Mouse (Mus musculus) kidney, embryonic 16.5 days (tissue): ENCODE measurements around the gene Abcc4. TPM values are rescaled to one million over a fixed set of nuclear protein-coding genes. Genes with fewer than 3 reads are reported as not detected.
A peak's percentile ranks its signal among the peaks of the same experiment; 100 is the strongest.

Source experiments
- ATAC-seq: fragments of 200-750 bp; cut with Nextera tagmentation; 2 replicates; pipeline ENCODE4 v1.8.0; 2017; ENCODE audit warnings: moderate TSS enrichment; ENCODE audit not compliant: low FRiP score, low TSS enrichment
- H3K27ac ChIP-seq: fragments of 300-500 bp; sonication (generic); 2 replicates; pipeline ENCODE4 v1.5.1; 2014; ENCODE audit warnings: low read length
- H3K27me3 ChIP-seq: fragments of 300-500 bp; sonication (generic); 2 replicates; pipeline ENCODE4 v1.6.1; 2014; ENCODE audit warnings: low read length, control low read depth, mixed read lengths; ENCODE audit not compliant: insufficient read depth
- H3K36me3 ChIP-seq: fragments of 300-500 bp; sonication (generic); 2 replicates; pipeline ENCODE4 v1.6.1; 2014; ENCODE audit warnings: low read length, control low read depth, mixed read lengths; ENCODE audit not compliant: insufficient read depth
- H3K4me1 ChIP-seq: fragments of 300-500 bp; sonication (generic); 2 replicates; pipeline ENCODE4 v1.6.1; 2014; ENCODE audit warnings: low read length, control low read depth, mixed read lengths; ENCODE audit not compliant: insufficient read depth
- H3K4me2 ChIP-seq: fragments of 300-500 bp; sonication (generic); replicated peaks from 2 replicates; pipeline ENCODE4 v1.6.1; 2014; ENCODE audit warnings: low read depth, low read length
- H3K4me3 ChIP-seq: fragments of 300-500 bp; sonication (generic); 2 replicates; pipeline ENCODE4 v1.5.1; 2014; ENCODE audit warnings: mild to moderate bottlenecking, low read length
- H3K9ac ChIP-seq: fragments of 300-500 bp; sonication (generic); replicated peaks from 2 replicates; pipeline ENCODE4 v1.6.1; 2014; ENCODE audit warnings: low read length
- H3K9me3 ChIP-seq: fragments of 300-500 bp; sonication (generic); 2 replicates; pipeline ENCODE4 v1.6.1; 2016; ENCODE audit warnings: low read length, control low read depth
- WGBS: fragments of 180-500 bp; shearing (Covaris S2); extraction: QIAGEN DNeasy Blood & Tissue Kit; methylation state at CpG from one replicate; pipeline ENCODE4 v1.1.7; 2014; 5-methylcytosine and 5-hydroxymethylcytosine counted together
- polyA plus RNA-seq: library from polyadenylated mRNA; unstranded; fragments of >200 nt; fragmentation: Nextera tagmentation; extraction: Ambion mirVana; gene quantifications from 2 replicates; pipeline ENCODE4 v1.2.1, GENCODE M21; 2015

The Abcc4 gene
- polyA plus RNA-seq, 1 experiment from 2014 or later, result 7.4 TPM

DNA sequence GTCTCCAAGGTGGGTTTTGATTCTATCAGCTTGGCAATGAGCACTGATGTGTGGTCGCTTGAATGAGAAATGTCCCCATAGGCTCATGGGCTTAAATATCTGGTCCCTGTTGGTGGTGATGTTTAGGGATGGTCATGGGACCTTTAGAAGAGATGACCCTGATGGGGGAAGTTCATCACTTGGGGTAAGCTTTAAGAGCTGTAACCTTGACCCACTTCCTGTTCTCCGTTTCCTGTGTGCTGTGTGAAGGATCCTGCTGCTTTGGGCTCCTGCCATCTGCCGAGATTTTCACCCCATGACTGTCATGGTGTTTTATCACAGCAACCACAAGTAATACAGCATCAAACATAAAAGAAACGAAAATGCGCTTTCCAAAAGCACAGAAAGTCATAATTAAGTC, 128.1 kb downstream of the Abcc4 start:
- H3K4me3 ChIP-seq, result no peak overlapping the region
- ATAC-seq, result no peak
- H3K9ac ChIP-seq, result no peak overlapping the region
- no peaks in the 10 kb centered on the region; the same call in 1 of the 2 replicates for H3K4me1 ChIP-seq
- WGBS, result 86% methylated on average over 5 of the region's 5 CpGs
- no peaks in the 10 kb centered on the region for H3K36me3 ChIP-seq
- H3K9me3 ChIP-seq, result no peaks in the 10 kb centered on the region
- H3K27ac ChIP-seq, result no peak overlapping the region
- H3K4me2 ChIP-seq, result no peak overlapping the region
- H3K27me3 ChIP-seq, result no peaks in the 10 kb centered on the region

DNA sequence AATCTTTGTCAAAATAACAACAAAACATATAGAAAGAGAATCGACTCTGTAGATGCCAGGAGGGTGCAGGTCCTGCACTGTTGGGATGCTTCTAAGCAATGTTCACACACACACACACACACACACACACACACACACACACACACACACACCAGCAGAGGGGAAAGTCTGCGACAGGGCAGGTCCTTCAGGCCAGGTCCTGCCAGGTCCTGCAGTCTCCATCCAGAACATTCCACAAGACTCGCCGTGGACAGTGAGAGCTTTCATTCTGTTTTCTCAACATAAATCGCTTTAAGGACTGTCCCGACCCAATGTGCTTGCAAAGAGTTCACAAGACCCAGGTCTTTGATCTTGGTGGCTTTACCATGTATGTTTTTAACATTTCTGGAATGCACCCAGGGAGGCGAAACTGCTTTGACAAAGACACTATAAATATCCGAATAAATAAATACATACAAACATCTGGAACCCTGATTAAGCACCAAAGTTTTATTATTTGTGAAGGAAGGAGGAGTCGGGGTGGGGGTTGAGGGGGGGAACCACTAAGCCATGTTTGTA, 133.3 kb downstream of the Abcc4 start:
- peak; percentile 44 for ATAC-seq
- Histone ChIP-seq H3K4me2 (no peak overlapping the region), H3K4me1 (peaks cover 10% of the 10 kb centered on the region), H3K4me3 (no peak overlapping the region), H3K9ac (no peak overlapping the region), H3K27me3 (no peaks in the 10 kb centered on the region), H3K9me3 (no peaks in the 10 kb centered on the region), H3K27ac (no peak overlapping the region), H3K36me3 (no peaks in the 10 kb centered on the region)
- WGBS, result 47% methylated on average over 9 of the region's 9 CpGs

DNA sequence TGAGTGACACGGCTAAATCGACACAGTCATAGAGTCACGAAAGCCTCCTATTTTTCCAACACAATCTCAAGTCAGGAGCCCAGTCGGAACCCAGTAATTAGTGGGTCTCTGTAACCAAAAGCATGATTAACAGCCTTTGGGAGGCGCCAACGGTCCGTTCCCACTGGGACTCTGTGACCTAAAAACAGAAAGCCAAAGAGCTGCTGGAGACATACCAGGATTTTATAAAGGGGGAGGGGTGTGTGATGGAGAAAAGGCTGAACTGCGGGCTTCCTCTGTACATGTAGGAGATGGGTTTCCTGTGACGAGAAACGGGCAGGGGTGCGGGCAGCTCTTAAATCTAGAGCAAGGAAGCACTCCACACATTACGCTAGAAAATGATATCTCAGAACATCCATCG, 136.4 kb downstream of the Abcc4 start:
- H3K4me3 ChIP-seq, result no peak overlapping the region
- H3K9me3 ChIP-seq, result no peaks in the 10 kb centered on the region
- WGBS, result 75% methylated on average over 13 of the region's 13 CpGs
- H3K27me3 ChIP-seq, result no peaks in the 10 kb centered on the region
- no peaks in the 10 kb centered on the region for H3K36me3 ChIP-seq
- H3K4me2 ChIP-seq, result no peak overlapping the region
- H3K9ac ChIP-seq, result no peak overlapping the region
- ATAC-seq, result no peak; the same call in 1 of the 2 replicates
- no peak overlapping the region for H3K27ac ChIP-seq
- H3K4me1 ChIP-seq, result peaks cover 10% of the 10 kb centered on the region

DNA sequence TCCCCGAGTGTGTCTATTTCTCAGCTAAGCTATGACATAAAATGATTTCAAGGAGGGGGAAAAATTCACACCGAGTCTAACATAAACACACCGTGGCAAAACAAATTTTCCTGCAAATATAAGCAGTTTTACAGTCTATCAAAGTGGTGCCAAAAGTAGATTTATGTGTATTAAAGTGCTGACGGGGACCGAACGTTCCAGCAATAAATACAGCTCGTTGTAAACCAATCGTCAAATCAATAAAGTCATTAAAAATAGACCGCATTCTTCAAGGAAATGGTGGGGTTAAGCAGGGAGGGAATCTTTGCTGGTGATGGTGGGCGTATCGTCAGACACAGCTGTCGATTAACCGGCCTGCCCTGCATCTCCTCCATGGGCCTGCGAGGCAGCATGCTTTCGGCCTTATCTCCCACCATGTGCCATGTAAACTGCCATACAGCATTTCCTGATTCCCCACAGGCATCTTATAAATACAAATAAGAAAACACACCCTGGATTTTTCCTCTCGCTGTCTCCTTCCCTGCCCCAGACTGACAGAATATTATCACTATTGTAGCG, 137.8 kb downstream of the Abcc4 start:
- no peak overlapping the region for H3K9ac ChIP-seq
- H3K4me1 ChIP-seq, result peaks cover 10% of the 10 kb centered on the region
- 44% methylated on average over 17 of the region's 17 CpGs for WGBS
- no peak overlapping the region for H3K4me2 ChIP-seq
- ATAC-seq, result no peak
- no peak overlapping the region for H3K27ac ChIP-seq
- H3K36me3 ChIP-seq, result no peaks in the 10 kb centered on the region
- H3K9me3 ChIP-seq, result no peaks in the 10 kb centered on the region
- no peaks in the 10 kb centered on the region for H3K27me3 ChIP-seq
- no peak overlapping the region for H3K4me3 ChIP-seq

DNA sequence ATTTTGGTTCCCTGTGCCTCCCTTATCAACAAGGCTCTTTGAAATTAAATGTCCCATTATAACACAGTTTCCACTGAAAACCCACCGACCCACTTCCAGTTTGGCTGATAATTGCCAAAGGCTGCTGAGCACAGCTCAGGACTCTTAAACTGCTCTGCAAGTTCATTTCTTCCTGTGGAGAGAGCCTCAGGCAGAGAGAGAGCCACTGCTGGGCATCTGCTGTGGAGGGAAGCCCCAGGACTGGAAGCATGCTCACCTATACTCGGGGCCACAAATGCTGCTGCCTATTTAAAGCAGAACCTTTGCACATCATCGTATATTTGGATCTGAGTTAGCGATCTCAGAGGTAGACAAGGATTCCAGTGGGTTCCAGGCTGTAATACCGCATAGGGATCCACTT, 139.2 kb downstream of the Abcc4 start:
- Histone ChIP-seq H3K36me3 (no peaks in the 10 kb centered on the region), H3K4me1 (peaks cover 10% of the 10 kb centered on the region), H3K27ac (no peak overlapping the region), H3K4me3 (no peak overlapping the region), H3K9ac (no peak overlapping the region), H3K27me3 (no peaks in the 10 kb centered on the region), H3K4me2 (no peak overlapping the region), H3K9me3 (no peaks in the 10 kb centered on the region)
- no peak for ATAC-seq
- WGBS, result 88% methylated on average over 5 of the region's 5 CpGs

DNA sequence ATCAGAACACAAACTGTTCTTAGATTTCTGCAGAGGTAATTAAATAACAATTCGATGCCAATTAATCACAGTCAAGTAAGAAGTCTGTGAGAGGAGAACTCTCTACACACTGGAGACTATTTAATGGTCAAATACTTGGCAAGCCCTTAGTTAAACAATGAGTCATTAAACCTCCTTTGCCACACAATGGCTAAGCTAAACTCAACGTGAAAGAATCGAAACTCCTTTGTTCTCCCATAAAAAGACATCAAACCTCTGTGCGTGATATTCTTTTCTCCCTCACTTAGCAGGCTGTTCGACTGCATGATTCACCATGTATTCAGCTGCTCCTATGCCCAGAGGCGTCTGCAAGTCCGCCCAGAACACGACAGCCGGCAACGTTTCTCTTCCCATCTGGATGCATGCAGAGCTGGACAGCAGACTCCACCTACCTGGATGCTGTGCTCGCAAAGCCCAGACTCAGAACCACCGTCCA, 139.8 kb downstream of the Abcc4 start:
- no peak overlapping the region for H3K4me3 ChIP-seq
- WGBS, result 49% methylated on average over 12 of the region's 12 CpGs
- H3K9ac ChIP-seq, result no peak overlapping the region
- H3K4me2 ChIP-seq, result no peak overlapping the region
- H3K36me3 ChIP-seq, result no peaks in the 10 kb centered on the region
- no peak overlapping the region for H3K27ac ChIP-seq
- H3K4me1 ChIP-seq, result peaks cover 10% of the 10 kb centered on the region
- no peak for ATAC-seq
- no peaks in the 10 kb centered on the region for H3K27me3 ChIP-seq
- no peaks in the 10 kb centered on the region for H3K9me3 ChIP-seq

DNA sequence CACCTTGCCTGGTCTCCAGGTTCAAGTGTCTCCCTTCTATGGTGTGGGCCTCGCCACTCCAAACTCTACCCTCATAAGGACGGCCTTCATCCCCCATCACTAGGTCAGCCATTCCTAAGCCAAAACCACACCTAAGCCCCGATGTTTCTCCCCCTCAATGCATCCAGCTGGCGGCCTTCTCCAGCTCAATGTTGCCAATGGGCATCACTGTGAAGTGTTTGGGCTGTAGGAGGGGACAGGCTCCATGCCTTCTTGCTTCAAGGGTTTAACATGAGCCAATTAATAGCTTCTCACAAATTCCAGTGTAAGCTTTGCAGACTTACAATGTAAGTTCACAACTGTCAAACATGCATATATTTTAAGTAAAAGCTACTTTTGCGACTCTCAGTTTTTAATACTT, 140.3 kb downstream of the Abcc4 start:
- H3K9ac ChIP-seq, result no peak overlapping the region
- 89% methylated on average over 5 of the region's 5 CpGs for WGBS
- H3K4me2 ChIP-seq, result no peak overlapping the region
- peaks cover 10% of the 10 kb centered on the region for H3K4me1 ChIP-seq
- no peak overlapping the region for H3K4me3 ChIP-seq
- no peak for ATAC-seq
- H3K36me3 ChIP-seq, result no peaks in the 10 kb centered on the region
- no peak overlapping the region for H3K27ac ChIP-seq
- no peaks in the 10 kb centered on the region for H3K9me3 ChIP-seq
- H3K27me3 ChIP-seq, result no peaks in the 10 kb centered on the region

DNA sequence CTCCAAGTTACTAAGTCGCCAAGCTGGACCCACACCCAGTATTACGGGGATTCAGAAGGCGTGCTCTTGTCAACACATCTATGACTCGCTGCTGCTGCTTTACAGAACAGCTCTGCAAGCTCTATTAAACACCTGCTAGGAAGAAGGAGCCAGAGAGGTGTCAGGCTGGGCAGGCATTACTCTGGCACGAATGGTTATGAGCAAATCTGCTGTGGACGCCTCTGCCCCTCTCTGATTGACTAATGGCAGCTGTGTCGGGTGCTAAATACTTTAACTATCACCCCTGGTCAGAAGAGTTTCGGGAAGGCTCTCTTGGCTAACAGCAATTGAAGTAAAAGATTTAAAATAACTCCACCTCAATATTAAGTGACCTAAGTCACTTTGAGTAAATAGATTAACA, 142.4 kb downstream of the Abcc4 start:
- peaks cover 6% of the 10 kb centered on the region; the same call in 1 of the 2 replicates for H3K4me1 ChIP-seq
- no peaks in the 10 kb centered on the region for H3K9me3 ChIP-seq
- no peak overlapping the region for H3K27ac ChIP-seq
- H3K4me2 ChIP-seq, result no peak overlapping the region
- H3K27me3 ChIP-seq, result no peaks in the 10 kb centered on the region
- no peak overlapping the region for H3K9ac ChIP-seq
- ATAC-seq, result no peak
- WGBS, result 75% methylated on average over 8 of the region's 8 CpGs
- no peaks in the 10 kb centered on the region for H3K36me3 ChIP-seq
- no peak overlapping the region for H3K4me3 ChIP-seq

DNA sequence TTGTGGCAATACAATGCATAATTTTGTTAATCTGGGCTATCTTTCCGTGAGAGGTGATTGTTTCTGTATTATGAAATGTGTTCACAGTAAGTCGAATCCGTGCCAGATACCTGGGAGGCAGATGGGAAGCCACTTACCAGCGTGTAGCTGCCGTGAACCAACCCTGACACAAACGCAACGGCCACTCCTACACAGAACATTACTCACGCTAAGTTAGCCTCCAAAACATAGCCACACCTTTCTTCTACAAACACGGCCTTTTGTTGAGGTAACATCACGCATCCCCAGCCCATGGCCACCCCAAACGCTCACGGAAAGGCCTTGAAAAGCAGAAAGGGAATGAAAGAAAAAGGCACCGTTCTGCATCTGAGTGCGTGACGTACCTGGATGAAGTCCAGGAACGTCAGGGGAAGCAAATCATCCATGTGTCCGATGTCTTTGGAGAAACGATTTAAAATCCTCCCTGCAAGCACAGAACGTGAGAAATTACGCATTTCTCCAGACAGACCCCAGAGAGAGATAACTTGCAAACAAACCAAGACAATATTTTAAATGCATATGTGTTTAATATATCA, 153.0 kb downstream of the Abcc4 start:
- 76% methylated on average over 20 of the region's 20 CpGs for WGBS
- Histone ChIP-seq H3K27me3 (no peaks in the 10 kb centered on the region), H3K4me3 (no peak overlapping the region), H3K4me2 (no peak overlapping the region), H3K9me3 (no peaks in the 10 kb centered on the region), H3K9ac (no peak overlapping the region), H3K4me1 (peaks cover 15% of the 10 kb centered on the region), H3K36me3 (no peaks in the 10 kb centered on the region), H3K27ac (no peak overlapping the region)
- ATAC-seq, result no peak

DNA sequence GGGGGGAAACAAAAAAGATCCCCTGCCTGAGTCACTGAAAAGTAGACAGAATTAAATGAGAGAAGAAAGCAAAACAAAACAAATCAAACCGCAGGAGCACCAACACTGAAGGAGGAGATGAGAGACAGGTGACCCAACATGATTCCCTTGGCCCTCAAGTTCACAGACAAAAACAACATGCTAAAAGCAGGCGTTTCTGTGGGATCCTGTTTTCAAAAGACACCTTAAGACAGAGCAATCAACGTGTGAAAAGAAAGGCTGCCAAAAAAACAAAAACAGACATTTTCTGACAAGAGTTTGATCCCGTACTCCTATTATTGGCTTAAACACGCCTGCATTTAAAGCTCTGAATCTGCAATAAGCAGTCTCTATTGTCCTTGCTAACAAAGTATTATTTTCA, 153.6 kb downstream of the Abcc4 start:
- H3K27me3 ChIP-seq, result no peaks in the 10 kb centered on the region
- H3K4me2 ChIP-seq, result no peak overlapping the region
- no peak overlapping the region for H3K9ac ChIP-seq
- no peaks in the 10 kb centered on the region for H3K36me3 ChIP-seq
- ATAC-seq, result no peak
- no peak overlapping the region for H3K4me3 ChIP-seq
- H3K9me3 ChIP-seq, result no peaks in the 10 kb centered on the region
- H3K27ac ChIP-seq, result no peak overlapping the region
- WGBS, result 49% methylated on average over 5 of the region's 5 CpGs
- peaks cover 15% of the 10 kb centered on the region for H3K4me1 ChIP-seq
